Mouse (Mus musculus) neural tube, embryonic 13.5 days (tissue): Measurements from ENCODE around the gene Tmub1. TPM values are rescaled to one million over a fixed set of nuclear protein-coding genes. Genes with fewer than 3 reads are reported as not detected.

Experiments
- ATAC-seq: fragments of 200-750 bp; cut with Nextera tagmentation; 2 replicates; pipeline ENCODE4 v1.8.0; 2017; ENCODE audit warnings: low read depth, mild to moderate bottlenecking, moderate TSS enrichment, moderate library complexity
- H3K27ac ChIP-seq: fragments of 300-500 bp; sonication (generic); replicated peaks from 2 replicates; pipeline ENCODE4 v1.5.1; 2015; ENCODE audit warnings: moderate library complexity, mild to moderate bottlenecking, inconsistent platforms
- H3K27me3 ChIP-seq: fragments of 300-500 bp; sonication (generic); 2 replicates; pipeline ENCODE4 v1.6.1; 2015; ENCODE audit warnings: mild to moderate bottlenecking, inconsistent platforms
- H3K36me3 ChIP-seq: fragments of 300-500 bp; sonication (generic); 2 replicates; pipeline ENCODE4 v1.6.1; 2015; ENCODE audit warnings: mild to moderate bottlenecking, inconsistent platforms
- H3K4me1 ChIP-seq: fragments of 300-500 bp; sonication (generic); replicated peaks from 2 replicates; pipeline ENCODE4 v1.6.1; 2015; ENCODE audit warnings: inconsistent platforms
- H3K4me2 ChIP-seq: fragments of 300-500 bp; sonication (generic); 2 replicates; pipeline ENCODE4 v1.6.1; 2015; ENCODE audit warnings: inconsistent platforms, mild to moderate bottlenecking, moderate library complexity
- H3K4me3 ChIP-seq: fragments of 300-500 bp; sonication (generic); 2 replicates; pipeline ENCODE4 v1.5.1; 2015; ENCODE audit warnings: mild to moderate bottlenecking, inconsistent platforms
- H3K9ac ChIP-seq: fragments of 300-500 bp; sonication (generic); 2 replicates; pipeline ENCODE4 v1.6.1; 2015; ENCODE audit warnings: moderate library complexity, mild to moderate bottlenecking, inconsistent platforms
- H3K9me3 ChIP-seq: fragments of 300-500 bp; sonication (generic); 2 replicates; pipeline ENCODE4 v1.6.1; 2016; ENCODE audit warnings: inconsistent platforms
- WGBS: fragments of 180-500 bp; shearing (Covaris S2); methylation state at CpG from one replicate; pipeline ENCODE4 v1.1.7; 2015; 5-methylcytosine and 5-hydroxymethylcytosine counted together
- polyA plus RNA-seq: library from polyadenylated mRNA; unstranded; fragments of >200 nt; fragmentation: Nextera tagmentation; extraction: Ambion mirVana; gene quantifications from 2 replicates; pipeline ENCODE4 v1.2.1, GENCODE M21; 2015

Tmub1 gene
- polyA plus RNA-seq, 1 experiment from 2014 or later: 51.2 TPM

- Histone ChIP-seq H3K27me3 (peaks cover 27% of the 10 kb centered on the region), H3K9me3 (no peaks in the 10 kb centered on the region), H3K4me1 (peaks cover 59% of the 10 kb centered on the region), H3K4me3 (no peak overlapping the region), H3K27ac (no peak overlapping the region), H3K36me3 (peaks cover 59% of the 10 kb centered on the region), H3K4me2 (no peak overlapping the region), H3K9ac (no peak overlapping the region)
- 79% methylated on average over 9 of the region's 9 CpGs for WGBS
- no peak for ATAC-seq
Observed at GRCm38 (mm10) chr5:24477909-24478308, 30.3 kb upstream of the Tmub1 start.

- H3K27ac ChIP-seq: no peak overlapping the region
- peak overlapping the region; percentile 41 for H3K4me3 ChIP-seq
- no peak for ATAC-seq
- peaks cover 44% of the 10 kb centered on the region for H3K4me1 ChIP-seq
- no peaks in the 10 kb centered on the region for H3K9me3 ChIP-seq
- WGBS: 81% methylated on average over 6 of the region's 6 CpGs
- H3K27me3 ChIP-seq: peaks cover 36% of the 10 kb centered on the region
- peak overlapping the region; percentile 70 for H3K4me2 ChIP-seq
- peak overlapping the region; percentile 69 for H3K9ac ChIP-seq
- H3K36me3 ChIP-seq: peaks cover 42% of the 10 kb centered on the region
Observed at GRCm38 (mm10) chr5:24475476-24476241, 28.0 kb upstream of the Tmub1 start.

GRCm38 (mm10) chr5:24474723-24475261 lies 27.1 kb upstream of the Tmub1 start:
- 4% methylated on average over 66 of the region's 67 CpGs for WGBS
- Histone ChIP-seq H3K9me3 (no peaks in the 10 kb centered on the region), H3K4me2 (peak overlapping the region; percentile 70), H3K27ac (0 out of 2 replicates have a peak overlapping the region, but pooled peaks have one; percentile 13), H3K4me1 (peaks cover 45% of the 10 kb centered on the region), H3K9ac (peak overlapping the region; percentile 69), H3K4me3 (peak overlapping the region; percentile 41), H3K27me3 (peaks cover 36% of the 10 kb centered on the region), H3K36me3 (peaks cover 33% of the 10 kb centered on the region)
- 0 out of 2 replicates have a peak, but pooled peaks have one; percentile 5 for ATAC-seq

- Histone ChIP-seq H3K36me3 (peaks cover 27% of the 10 kb centered on the region), H3K27ac (0 out of 2 replicates have a peak overlapping the region, but pooled peaks have one; percentile 13), H3K9ac (peak overlapping the region; percentile 69), H3K9me3 (no peaks in the 10 kb centered on the region), H3K27me3 (peaks cover 36% of the 10 kb centered on the region), H3K4me2 (peak overlapping the region; percentile 70), H3K4me1 (peaks cover 50% of the 10 kb centered on the region), H3K4me3 (peak overlapping the region; percentile 41)
- 0 out of 2 replicates have a peak, but pooled peaks have one; percentile 15 for ATAC-seq
- 3% methylated on average over 70 of the region's 77 CpGs for WGBS
Observed at GRCm38 (mm10) chr5:24474025-24474722, 26.5 kb upstream of the Tmub1 start.

- peaks cover 53% of the 10 kb centered on the region for H3K4me1 ChIP-seq
- no peak overlapping the region for H3K4me3 ChIP-seq
- no peak overlapping the region for H3K27ac ChIP-seq
- peaks cover 36% of the 10 kb centered on the region for H3K27me3 ChIP-seq
- H3K9me3 ChIP-seq: no peaks in the 10 kb centered on the region
- H3K36me3 ChIP-seq: peaks cover 17% of the 10 kb centered on the region
- H3K4me2 ChIP-seq: no peak overlapping the region
- H3K9ac ChIP-seq: 0 out of 2 replicates have a peak overlapping the region, but pooled peaks have one; percentile 17
- WGBS: 32% methylated on average over 7 of the region's 7 CpGs
- ATAC-seq: no peak
Observed at GRCm38 (mm10) chr5:24472884-24473619, 25.4 kb upstream of the Tmub1 start.

GRCm38 (mm10) chr5:24470600-24470999 lies 22.9 kb upstream of the Tmub1 start:
- H3K4me2 ChIP-seq: no peak overlapping the region
- no peak overlapping the region for H3K9ac ChIP-seq
- 12% methylated on average over 5 of the region's 5 CpGs for WGBS
- peaks cover 62% of the 10 kb centered on the region for H3K4me1 ChIP-seq
- H3K27me3 ChIP-seq: peaks cover 36% of the 10 kb centered on the region
- H3K36me3 ChIP-seq: no peaks in the 10 kb centered on the region
- H3K27ac ChIP-seq: no peak overlapping the region
- no peaks in the 10 kb centered on the region for H3K9me3 ChIP-seq
- peak; percentile 68 for ATAC-seq
- H3K4me3 ChIP-seq: no peak overlapping the region

- no peaks in the 10 kb centered on the region; the same call in 1 of the 2 replicates for H3K27me3 ChIP-seq
- H3K4me3 ChIP-seq: no peak overlapping the region
- no peak overlapping the region for H3K27ac ChIP-seq
- no peaks in the 10 kb centered on the region for H3K9me3 ChIP-seq
- peaks cover 41% of the 10 kb centered on the region for H3K4me1 ChIP-seq
- 63% methylated on average over 12 of the region's 12 CpGs for WGBS
- ATAC-seq: no peak
- H3K9ac ChIP-seq: no peak overlapping the region
- H3K4me2 ChIP-seq: no peak overlapping the region
- 0 out of 2 replicates have a peak, but pooled peaks cover under 1% of the 10 kb centered on the region for H3K36me3 ChIP-seq
Observed at GRCm38 (mm10) chr5:24466762-24467161, 19.1 kb upstream of the Tmub1 start.

- no peaks in the 10 kb centered on the region for H3K9me3 ChIP-seq
- H3K4me3 ChIP-seq: peak overlapping the region; percentile 13
- peaks cover 19% of the 10 kb centered on the region for H3K36me3 ChIP-seq
- H3K4me1 ChIP-seq: peaks cover 49% of the 10 kb centered on the region
- no peak for ATAC-seq
- H3K27ac ChIP-seq: peak overlapping the region; percentile 97
- 54% methylated on average over 7 of the region's 7 CpGs for WGBS
- no peaks in the 10 kb centered on the region for H3K27me3 ChIP-seq
- peak overlapping the region; percentile 86 for H3K4me2 ChIP-seq
- H3K9ac ChIP-seq: peak overlapping the region; percentile 99
Observed at GRCm38 (mm10) chr5:24455613-24456012, 8.0 kb upstream of the Tmub1 start.

- Histone ChIP-seq H3K9ac (peak overlapping the region; percentile 99), H3K4me2 (peak overlapping the region; percentile 86), H3K36me3 (peaks cover 16% of the 10 kb centered on the region), H3K27ac (peak overlapping the region; percentile 97), H3K9me3 (no peaks in the 10 kb centered on the region), H3K4me3 (peak overlapping the region; percentile 13), H3K27me3 (no peaks in the 10 kb centered on the region), H3K4me1 (peaks cover 49% of the 10 kb centered on the region)
- ATAC-seq: no peak
- 52% methylated on average over 3 of the region's 3 CpGs for WGBS
Observed at GRCm38 (mm10) chr5:24455076-24455475, 7.4 kb upstream of the Tmub1 start.

GRCm38 (mm10) chr5:24453985-24454303 lies 6.3 kb upstream of the Tmub1 start:
- Histone ChIP-seq H3K36me3 (peaks cover 14% of the 10 kb centered on the region), H3K4me1 (peaks cover 49% of the 10 kb centered on the region), H3K4me3 (peak overlapping the region; percentile 96), H3K9me3 (no peaks in the 10 kb centered on the region), H3K4me2 (peak overlapping the region; percentile 86), H3K9ac (peak overlapping the region; percentile 99), H3K27ac (peak overlapping the region; percentile 97), H3K27me3 (no peaks in the 10 kb centered on the region)
- no peak for ATAC-seq
- 0% methylated on average over 2 of the region's 2 CpGs for WGBS

- Histone ChIP-seq H3K9ac (peak overlapping the region; percentile 99), H3K36me3 (peaks cover 14% of the 10 kb centered on the region), H3K27ac (peak overlapping the region; percentile 97), H3K27me3 (no peaks in the 10 kb centered on the region), H3K9me3 (no peaks in the 10 kb centered on the region), H3K4me2 (peak overlapping the region; percentile 86), H3K4me1 (peaks cover 49% of the 10 kb centered on the region), H3K4me3 (peak overlapping the region; percentile 96)
- WGBS: 6% methylated on average over 5 of the region's 5 CpGs
- ATAC-seq: no peak
Observed at GRCm38 (mm10) chr5:24453283-24453984, 5.8 kb upstream of the Tmub1 start.
